Mouse (Mus musculus) heart, embryonic 12.5 days (tissue): ENCODE measurements around the gene Acot6. TPM values are rescaled to one million over a fixed set of nuclear protein-coding genes. Genes with fewer than 3 reads are reported as not detected.
"Not testable (repeated sequence)": the region's sequence is repeated elsewhere in the genome, so short reads cannot be mapped to it uniquely, and the experiment has no call there.

ENCODE experiments used
- ATAC-seq: fragments of 200-750 bp; cut with Nextera tagmentation; 2 replicates; pipeline ENCODE4 v1.8.0; 2017; ENCODE audit warnings: moderate TSS enrichment, moderate library complexity; ENCODE audit not compliant: insufficient number of reproducible peaks, low FRiP score
- H3K27ac ChIP-seq: fragments of 300-500 bp; sonication (generic); 2 replicates; pipeline ENCODE4 v1.5.1; 2016; ENCODE audit warnings: mild to moderate bottlenecking, moderate library complexity; ENCODE audit not compliant: poor library complexity, severe bottlenecking
- H3K27me3 ChIP-seq: fragments of 300-500 bp; sonication (generic); replicated peaks from 2 replicates; pipeline ENCODE4 v1.6.1; 2016; ENCODE audit warnings: mild to moderate bottlenecking, moderate library complexity
- H3K36me3 ChIP-seq: fragments of 300-500 bp; sonication (generic); 2 replicates; pipeline ENCODE4 v1.6.1; 2016; ENCODE audit warnings: mild to moderate bottlenecking, moderate library complexity
- H3K4me1 ChIP-seq: fragments of 300-500 bp; sonication (generic); replicated peaks from 2 replicates; pipeline ENCODE4 v1.6.1; 2016; ENCODE audit warnings: mild to moderate bottlenecking
- H3K4me2 ChIP-seq: fragments of 300-500 bp; sonication (generic); 2 replicates; pipeline ENCODE4 v1.6.1; 2016; ENCODE audit warnings: mild to moderate bottlenecking, moderate library complexity
- H3K4me3 ChIP-seq: fragments of 300-500 bp; sonication (generic); 2 replicates; pipeline ENCODE4 v1.5.1; 2016; ENCODE audit warnings: mild to moderate bottlenecking
- H3K9ac ChIP-seq: fragments of 300-500 bp; sonication (generic); 2 replicates; pipeline ENCODE4 v1.6.1; 2016; ENCODE audit warnings: mild to moderate bottlenecking, moderate library complexity
- H3K9me3 ChIP-seq: fragments of 300-500 bp; sonication (generic); replicated peaks from 2 replicates; pipeline ENCODE4 v1.6.1; 2016; ENCODE audit warnings: mild to moderate bottlenecking, moderate library complexity
- WGBS: fragments of 180-500 bp; shearing (Covaris S2); methylation state at CpG from one replicate; pipeline ENCODE4 v1.1.7; 2016; 5-methylcytosine and 5-hydroxymethylcytosine counted together
- polyA plus RNA-seq: library from polyadenylated mRNA; unstranded; fragments of >200 nt; fragmentation: Nextera tagmentation; extraction: Ambion mirVana; gene quantifications from 2 replicates; pipeline ENCODE4 v1.2.1, GENCODE M21; 2016

Acot6 gene
- polyA plus RNA-seq, 1 experiment from 2014 or later = 0.64 TPM

DNA sequence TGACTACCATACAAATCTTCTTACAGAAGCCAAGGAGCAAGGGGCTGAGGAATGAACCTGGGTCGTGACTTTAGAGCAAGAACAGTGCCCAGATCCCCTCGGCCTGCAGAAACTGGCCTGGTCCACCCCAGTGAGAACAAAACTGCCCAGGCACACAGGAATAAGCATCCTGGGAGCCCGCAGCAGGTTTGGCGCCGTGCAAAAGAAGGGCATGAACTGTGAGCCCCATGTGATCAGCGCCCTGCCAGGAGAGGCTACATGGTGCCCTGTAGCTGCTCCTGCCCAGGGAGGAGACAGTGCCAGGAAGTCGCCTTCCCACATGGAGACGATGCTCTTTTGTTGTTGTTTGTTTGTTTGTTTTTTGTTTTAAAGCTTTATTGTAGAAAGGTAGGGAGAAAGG, 35.8 kb upstream of the Acot6 start:
- Histone ChIP-seq H3K4me1 (0 out of 2 replicates have a peak, but pooled peaks cover 5% of the 10 kb centered on the region), H3K36me3 (no peaks in the 10 kb centered on the region), H3K4me2 (no peak overlapping the region), H3K9ac (no peak overlapping the region), H3K4me3 (no peak overlapping the region), H3K27ac (no peak overlapping the region), H3K27me3 (peaks cover 36% of the 10 kb centered on the region), H3K9me3 (0 out of 2 replicates have a peak, but pooled peaks cover 2% of the 10 kb centered on the region)
- ATAC-seq = no peak
- WGBS = 70% methylated on average over 8 of the region's 8 CpGs

DNA sequence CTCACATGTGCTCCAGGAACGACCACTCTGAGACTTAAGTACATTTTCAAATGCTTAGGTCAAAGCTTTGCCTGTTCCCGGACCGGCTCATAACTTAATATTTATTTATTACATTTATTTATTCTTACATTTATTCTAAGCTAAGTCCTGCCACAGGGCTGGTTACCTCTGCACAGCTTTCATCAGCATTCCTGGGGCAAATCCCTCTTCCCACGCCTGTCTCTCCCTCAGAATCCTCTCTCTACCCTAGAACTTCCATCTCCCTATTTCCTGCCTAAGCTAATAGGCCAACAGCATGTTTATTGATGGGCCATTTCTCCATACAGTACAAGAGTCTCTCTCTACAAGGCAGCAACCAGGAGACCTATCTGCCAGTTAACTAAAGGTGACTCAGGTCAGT, 32.7 kb upstream of the Acot6 start:
- Histone ChIP-seq H3K4me2 (no peak overlapping the region), H3K36me3 (no peaks in the 10 kb centered on the region), H3K4me3 (no peak overlapping the region), H3K27ac (no peak overlapping the region), H3K27me3 (peaks cover 44% of the 10 kb centered on the region), H3K4me1 (0 out of 2 replicates have a peak, but pooled peaks cover 5% of the 10 kb centered on the region), H3K9ac (no peak overlapping the region), H3K9me3 (0 out of 2 replicates have a peak, but pooled peaks cover 2% of the 10 kb centered on the region)
- ATAC-seq = no peak
- WGBS = 72% methylated on average over 4 of the region's 4 CpGs

DNA sequence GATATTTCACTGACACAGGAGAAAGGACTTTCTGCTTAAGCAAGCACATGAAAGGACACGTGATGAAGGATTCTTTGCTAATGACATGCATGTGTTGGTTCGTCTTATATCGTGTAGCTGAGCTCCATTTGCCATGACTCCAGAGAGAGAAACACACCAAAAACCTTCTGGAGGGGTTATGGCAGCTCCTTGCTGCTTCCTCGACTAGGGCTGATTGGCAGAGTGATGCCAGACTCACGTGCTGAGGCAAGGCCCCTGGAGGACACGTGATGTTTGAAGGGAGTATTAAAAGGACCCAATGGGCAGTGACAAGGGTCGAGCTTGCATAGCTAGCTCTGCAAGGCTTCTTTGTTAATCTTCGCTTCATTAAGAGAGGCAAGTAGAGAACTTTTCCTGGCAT, 32.2 kb upstream of the Acot6 start:
- H3K4me2 ChIP-seq = no peak overlapping the region
- WGBS = 59% methylated on average over 8 of the region's 8 CpGs

DNA sequence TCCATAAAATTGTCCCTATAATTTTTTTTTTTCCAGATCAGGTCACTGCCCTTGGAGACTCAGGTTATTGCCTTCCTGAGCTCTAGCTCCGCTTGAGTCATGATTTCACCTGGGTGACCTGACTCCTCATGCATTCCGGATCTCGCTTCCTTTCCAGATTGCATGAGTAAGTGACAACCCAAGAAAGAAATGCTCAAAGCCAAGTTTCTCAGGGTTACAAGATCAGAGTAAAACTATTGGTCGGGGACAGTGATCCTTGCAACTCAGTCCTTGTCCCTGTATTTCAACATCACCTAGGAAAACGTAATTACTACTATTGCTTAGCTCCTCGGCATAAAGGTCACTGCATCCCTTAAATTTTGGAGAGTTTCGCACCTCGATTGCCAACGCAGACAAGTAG, 31.5 kb upstream of the Acot6 start, which contains the start of gene Acot5:
Acot5 (plus strand) TSS at position 340 of the 400 bp plus-strand sequence.
- H3K27me3 ChIP-seq = peaks cover 44% of the 10 kb centered on the region
- no peaks in the 10 kb centered on the region for H3K36me3 ChIP-seq
- H3K9me3 ChIP-seq = no peaks in the 10 kb centered on the region
- no peak within 1 kb of the TSS for H3K27ac ChIP-seq
- H3K9ac ChIP-seq = peak within 1 kb of the TSS; percentile 60; the same call in 1 of the 2 replicates
- peak within 1 kb of the TSS; percentile 52 for H3K4me3 ChIP-seq
- no peak for ATAC-seq
- 47% methylated on average over 9 of the region's 9 CpGs for WGBS
- peak within 1 kb of the TSS; percentile 85 for H3K4me2 ChIP-seq
- H3K4me1 ChIP-seq = 0 out of 2 replicates have a peak, but pooled peaks cover 5% of the 10 kb centered on the region

More for the DNA sequence above, 32.2 kb upstream of the Acot6 start:
- Histone ChIP-seq H3K4me1 (0 out of 2 replicates have a peak, but pooled peaks cover 5% of the 10 kb centered on the region), H3K4me3 (no peak overlapping the region), H3K27me3 (peaks cover 44% of the 10 kb centered on the region), H3K9ac (no peak overlapping the region), H3K9me3 (no peaks in the 10 kb centered on the region), H3K36me3 (no peaks in the 10 kb centered on the region), H3K27ac (no peak overlapping the region)
- no peak for ATAC-seq

DNA sequence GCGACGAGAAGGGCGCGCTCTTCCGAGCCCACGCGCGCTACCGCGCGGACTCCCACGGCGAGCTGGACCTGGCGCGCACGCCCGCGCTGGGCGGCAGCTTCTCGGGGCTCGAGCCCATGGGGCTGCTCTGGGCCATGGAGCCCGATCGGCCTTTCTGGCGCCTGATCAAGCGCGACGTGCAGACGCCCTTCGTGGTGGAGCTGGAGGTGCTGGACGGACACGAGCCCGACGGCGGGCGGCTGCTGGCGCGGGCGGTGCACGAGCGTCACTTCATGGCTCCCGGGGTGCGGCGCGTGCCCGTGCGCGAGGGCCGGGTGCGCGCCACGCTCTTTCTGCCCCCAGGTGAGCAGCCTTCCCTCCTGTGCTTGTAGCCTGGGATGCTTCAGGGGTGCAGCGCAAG, 30.9 kb upstream of the Acot6 start:
- peaks cover 44% of the 10 kb centered on the region for H3K27me3 ChIP-seq
- 1% methylated on average over 52 of the region's 52 CpGs for WGBS
- H3K9ac ChIP-seq = peak overlapping the region; percentile 60; the same call in 1 of the 2 replicates
- H3K4me1 ChIP-seq, H3K9me3 ChIP-seq, ATAC-seq, H3K36me3 ChIP-seq, H3K27ac ChIP-seq: not testable (repeated sequence)
- peak overlapping the region; percentile 85 for H3K4me2 ChIP-seq
- peak overlapping the region; percentile 52 for H3K4me3 ChIP-seq

DNA sequence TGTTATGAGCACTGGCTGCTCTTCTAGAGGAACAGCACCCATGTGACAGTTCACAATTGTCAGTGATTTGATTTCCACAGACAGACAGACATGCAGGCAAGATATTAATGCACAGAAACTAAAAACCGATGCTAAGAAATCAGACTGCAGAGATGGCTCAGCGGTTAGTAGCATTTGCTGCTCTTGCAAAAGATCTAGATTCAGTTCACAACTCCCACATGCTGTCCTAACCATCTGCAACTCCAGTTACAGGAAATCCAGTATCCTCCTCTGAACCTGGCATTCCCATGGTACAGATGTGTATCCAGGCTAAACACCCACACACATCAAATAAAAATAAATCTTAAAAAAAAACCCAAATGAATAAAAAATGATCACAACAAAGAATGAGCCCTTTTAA, 28.8 kb upstream of the Acot6 start:
- WGBS = 89% methylated on average over 2 of the region's 2 CpGs
- H3K27ac ChIP-seq = no peak overlapping the region
- H3K4me1 ChIP-seq = 0 out of 2 replicates have a peak, but pooled peaks cover 5% of the 10 kb centered on the region
- no peaks in the 10 kb centered on the region for H3K36me3 ChIP-seq
- H3K9me3 ChIP-seq = no peaks in the 10 kb centered on the region
- H3K9ac ChIP-seq = no peak overlapping the region
- H3K4me3 ChIP-seq = no peak overlapping the region
- peaks cover 41% of the 10 kb centered on the region for H3K27me3 ChIP-seq
- no peak for ATAC-seq
- H3K4me2 ChIP-seq = no peak overlapping the region

DNA sequence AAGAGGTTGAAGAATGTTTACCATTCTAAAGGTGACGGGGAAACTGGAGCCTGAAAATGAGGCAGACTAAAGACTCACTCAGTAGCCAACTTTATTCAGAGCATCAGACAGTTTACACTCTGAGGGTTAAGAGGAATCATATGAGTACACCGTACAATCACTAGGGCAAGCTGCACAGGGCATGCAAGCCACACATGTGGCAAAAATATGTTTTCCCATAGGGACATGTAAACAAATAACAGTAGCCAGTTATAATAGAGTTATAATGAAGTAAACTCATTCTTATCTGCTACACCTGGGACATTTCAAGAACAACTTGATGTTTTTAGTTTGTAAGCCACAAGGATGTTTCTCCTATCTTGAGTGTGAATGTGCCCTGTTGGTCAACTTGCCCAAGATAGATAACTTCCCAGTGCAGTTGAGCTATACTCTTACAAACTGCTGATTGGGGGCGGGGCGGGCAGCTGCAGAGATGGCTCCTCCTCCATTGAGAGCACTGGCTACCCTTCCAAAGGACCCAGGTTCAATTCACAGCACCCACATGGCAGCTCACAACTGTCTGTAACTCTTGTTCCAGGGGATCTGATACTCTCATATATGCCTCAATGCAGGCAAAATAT, 23.0 kb upstream of the Acot6 start:
- no peaks in the 10 kb centered on the region for H3K4me1 ChIP-seq
- H3K36me3 ChIP-seq = no peaks in the 10 kb centered on the region
- no peak overlapping the region for H3K27ac ChIP-seq
- WGBS = 79% methylated on average over 4 of the region's 4 CpGs
- ATAC-seq = no peak
- no peak overlapping the region for H3K4me3 ChIP-seq
- H3K27me3 ChIP-seq = no peaks in the 10 kb centered on the region
- no peaks in the 10 kb centered on the region for H3K9me3 ChIP-seq
- H3K9ac ChIP-seq = no peak overlapping the region
- no peak overlapping the region for H3K4me2 ChIP-seq

DNA sequence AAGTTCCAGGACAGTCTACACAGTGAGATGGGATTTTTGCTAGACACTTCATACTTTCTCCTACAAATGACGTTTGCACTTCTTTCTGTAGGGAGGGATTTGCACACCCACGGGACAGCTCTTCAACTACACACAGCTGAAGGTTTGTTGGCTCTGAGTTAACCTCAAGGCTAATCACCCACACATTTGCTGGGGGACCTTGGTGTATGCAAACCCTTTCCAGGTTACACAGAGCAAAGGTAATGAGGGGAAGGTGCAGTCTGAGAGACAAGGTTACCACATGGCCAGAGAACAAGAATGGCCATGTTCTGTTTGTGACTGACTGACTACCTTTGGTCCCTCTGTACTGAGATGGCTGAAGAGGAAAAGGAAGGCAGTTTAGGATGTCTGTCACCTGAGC, 16.6 kb upstream of the Acot6 start:
- ATAC-seq = no peak
- 72% methylated on average over 2 of the region's 2 CpGs for WGBS
- no peak overlapping the region for H3K4me2 ChIP-seq
- no peaks in the 10 kb centered on the region for H3K36me3 ChIP-seq
- no peak overlapping the region for H3K9ac ChIP-seq
- no peak overlapping the region for H3K27ac ChIP-seq
- peaks cover 9% of the 10 kb centered on the region; the same call in 1 of the 2 replicates for H3K9me3 ChIP-seq
- no peaks in the 10 kb centered on the region for H3K27me3 ChIP-seq
- no peak overlapping the region for H3K4me3 ChIP-seq
- no peaks in the 10 kb centered on the region for H3K4me1 ChIP-seq

DNA sequence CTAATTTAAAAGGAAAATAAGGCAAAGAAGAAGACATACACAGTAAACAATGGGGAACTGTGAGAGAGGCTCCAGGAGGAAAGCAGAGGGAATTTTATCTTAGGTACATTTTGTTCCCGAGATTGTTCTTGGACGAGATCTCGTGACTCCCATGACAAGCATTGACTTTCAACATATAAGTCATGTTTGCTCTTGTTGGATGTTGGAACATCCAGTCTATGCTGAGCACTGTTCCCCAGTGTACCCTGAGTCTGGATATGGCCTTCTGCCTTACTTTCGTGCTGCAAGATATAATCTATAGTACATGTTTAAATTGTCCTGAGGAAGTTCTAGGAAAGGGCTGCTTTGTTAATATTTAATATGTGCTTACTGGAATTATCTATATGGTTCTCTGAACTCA, 15.9 kb upstream of the Acot6 start:
- H3K27me3 ChIP-seq = no peaks in the 10 kb centered on the region
- WGBS = 71% methylated on average over 4 of the region's 4 CpGs
- H3K4me3 ChIP-seq = no peak overlapping the region
- no peak overlapping the region for H3K9ac ChIP-seq
- H3K4me1 ChIP-seq = no peaks in the 10 kb centered on the region
- no peak overlapping the region for H3K27ac ChIP-seq
- peaks cover 13% of the 10 kb centered on the region; the same call in 1 of the 2 replicates for H3K9me3 ChIP-seq
- no peaks in the 10 kb centered on the region for H3K36me3 ChIP-seq
- ATAC-seq = no peak
- no peak overlapping the region for H3K4me2 ChIP-seq

DNA sequence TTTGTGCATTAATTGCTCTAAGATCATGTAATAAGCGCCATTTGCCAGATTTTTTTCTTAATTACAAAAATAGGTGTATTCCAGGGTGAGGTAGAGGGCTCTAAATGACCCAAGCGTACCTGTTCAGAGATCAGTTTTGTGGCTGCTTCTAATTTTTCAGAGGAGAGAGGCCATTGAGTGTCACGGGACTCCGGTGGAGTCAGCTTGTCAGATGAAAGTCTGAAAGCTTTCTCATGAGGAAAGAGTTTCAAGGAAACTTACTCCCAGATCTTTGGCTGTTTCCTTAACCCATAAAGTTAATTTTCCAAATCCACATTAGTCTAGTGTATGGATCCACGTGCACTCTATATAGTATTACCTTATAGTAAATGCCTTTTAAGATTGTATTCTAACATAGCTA, 5.8 kb upstream of the Acot6 start:
- WGBS = 82% methylated on average over 5 of the region's 5 CpGs
- H3K4me2 ChIP-seq, H3K27me3 ChIP-seq, ATAC-seq, H3K4me3 ChIP-seq, H3K36me3 ChIP-seq, H3K27ac ChIP-seq, H3K4me1 ChIP-seq, H3K9ac ChIP-seq: not testable (repeated sequence)
- peaks cover 28% of the 10 kb centered on the region for H3K9me3 ChIP-seq

DNA sequence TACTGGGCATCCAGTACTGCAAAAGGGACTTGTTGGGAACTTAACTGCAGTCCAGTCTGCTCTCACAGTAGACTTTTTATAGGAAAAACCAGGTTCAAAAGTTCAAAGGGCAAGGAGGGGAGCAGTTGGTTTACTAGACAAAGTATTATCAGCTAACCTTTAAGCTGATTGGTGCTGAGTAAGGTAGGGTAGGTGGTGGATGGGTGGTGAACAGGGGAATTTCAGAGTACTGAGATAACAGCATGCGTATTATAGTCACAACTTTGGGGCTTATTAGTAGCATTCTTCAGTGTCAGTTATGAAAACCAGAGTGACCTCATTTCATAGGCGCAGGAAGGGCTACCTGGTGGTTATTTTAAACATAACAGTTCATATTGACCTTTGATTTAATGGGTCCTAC, 849 bp upstream of the Acot6 start:
- H3K36me3 ChIP-seq = no peaks in the 10 kb centered on the region
- no peaks in the 10 kb centered on the region for H3K27me3 ChIP-seq

More for the DNA sequence above, 849 bp upstream of the Acot6 start:
- H3K4me1 ChIP-seq = 0 out of 2 replicates have a peak, but pooled peaks cover 2% of the 10 kb centered on the region
- no peak overlapping the region for H3K9ac ChIP-seq
- no peak overlapping the region for H3K4me3 ChIP-seq
- WGBS = 87% methylated on average over 2 of the region's 2 CpGs
- ATAC-seq = no peak
- H3K4me2 ChIP-seq = no peak overlapping the region
- no peak overlapping the region for H3K27ac ChIP-seq
- H3K9me3 ChIP-seq = peaks cover 3% of the 10 kb centered on the region
